Mouse (Mus musculus): Measurements from ENCODE around the gene Stum. TPM values are rescaled to one million over a fixed set of nuclear protein-coding genes. Genes with fewer than 3 reads are reported as not detected.

Gene Stum
- polyA plus RNA-seq, 1 experiment from 2014 or later: 5.5 TPM

DNA sequence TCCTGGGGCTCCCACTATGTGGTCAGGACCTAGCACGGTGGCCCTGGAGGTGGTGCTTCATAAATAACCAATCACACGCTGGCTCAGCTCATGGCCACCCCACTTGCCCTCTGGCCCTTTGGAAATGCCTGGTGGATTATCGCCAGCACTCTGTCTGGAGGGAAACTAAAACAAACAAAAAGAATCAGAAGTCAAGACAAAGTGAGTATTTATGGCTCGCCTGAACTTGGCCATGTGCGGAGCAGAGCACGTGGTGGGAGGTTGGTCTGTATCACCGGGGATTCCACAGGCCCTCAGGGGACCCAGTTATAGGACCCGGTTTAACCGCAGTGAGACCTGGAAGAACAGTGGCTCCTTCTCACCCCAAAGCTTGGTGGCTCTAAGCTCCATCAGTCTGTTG, 74.5 kb downstream of the Stum start:
- H3K27me3 ChIP-seq: no peaks in the 10 kb centered on the region
- no peak for ATAC-seq (ENCODE audit: low read depth)
- no peak overlapping the region for H3K4me2 ChIP-seq
- no peak overlapping the region for H3K4me3 ChIP-seq
- peaks cover 36% of the 10 kb centered on the region for H3K4me1 ChIP-seq (replicated peaks)
- no peak overlapping the region for H3K27ac ChIP-seq (replicated peaks)
- no peaks in the 10 kb centered on the region for H3K36me3 ChIP-seq
- no peaks in the 10 kb centered on the region for H3K9me3 ChIP-seq
- WGBS: 56% methylated on average over 9 of the region's 9 CpGs
- no peak overlapping the region for H3K9ac ChIP-seq

DNA sequence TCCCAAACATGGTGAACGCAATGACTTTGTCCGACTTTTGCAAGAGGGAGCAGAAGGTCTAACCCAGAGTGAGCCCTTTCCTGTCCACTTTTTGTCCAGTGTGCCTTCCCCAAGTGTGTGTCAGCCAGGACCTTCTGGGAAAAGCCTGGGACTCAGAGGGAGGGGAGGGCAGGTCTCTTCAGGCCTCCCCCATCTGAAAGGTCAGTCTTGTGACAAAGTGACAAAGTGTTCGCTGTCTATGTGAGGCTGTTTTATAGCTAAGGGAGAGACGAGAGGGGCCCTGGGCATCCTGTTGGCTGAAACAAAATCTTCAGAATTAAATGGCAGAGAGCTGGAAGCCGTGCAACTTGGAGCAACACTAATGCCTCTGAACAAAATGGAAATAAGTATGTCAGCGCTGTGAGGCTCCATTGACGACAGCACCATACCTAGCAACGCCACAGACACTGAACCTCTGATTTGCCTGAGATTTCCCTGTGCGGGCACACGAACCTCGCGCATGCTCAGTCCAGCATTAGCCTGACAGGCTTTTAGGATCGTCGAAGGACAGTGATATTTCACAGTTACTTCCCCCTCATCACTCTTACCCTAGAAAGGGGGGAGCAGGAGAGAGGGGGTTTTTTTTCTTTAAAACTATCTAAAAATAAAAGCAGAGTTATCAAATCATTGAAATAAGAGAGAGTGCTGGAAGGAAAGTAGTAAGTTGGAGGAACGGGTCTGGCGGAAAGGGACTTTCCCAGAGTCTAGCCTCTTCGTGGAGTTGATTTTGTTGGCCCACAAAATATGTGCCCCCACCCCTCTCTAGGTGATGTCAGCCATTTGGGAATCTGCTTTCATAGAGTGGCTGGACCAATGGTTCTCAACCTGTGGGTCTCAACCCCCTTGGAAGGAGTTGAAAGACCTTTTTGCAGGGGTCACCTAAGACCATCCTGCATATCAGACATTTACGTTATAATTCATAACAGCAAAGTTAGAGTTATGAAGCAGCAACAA, 75.3 kb downstream of the Stum start:
- Histone ChIP-seq H3K4me2 (no peak overlapping the region; the same call in 1 of the 2 replicates), H3K9me3 (no peaks in the 10 kb centered on the region), H3K27me3 (no peaks in the 10 kb centered on the region), H3K4me3 (no peak overlapping the region), H3K27ac (replicated peaks) (peak overlapping the region; percentile 65; the same call in 1 of the 2 replicates), H3K36me3 (no peaks in the 10 kb centered on the region), H3K9ac (no peak overlapping the region), H3K4me1 (replicated peaks) (peaks cover 42% of the 10 kb centered on the region)
- peak; percentile 66 for ATAC-seq (ENCODE audit: low read depth)
- WGBS: 65% methylated on average over 18 of the region's 18 CpGs

DNA sequence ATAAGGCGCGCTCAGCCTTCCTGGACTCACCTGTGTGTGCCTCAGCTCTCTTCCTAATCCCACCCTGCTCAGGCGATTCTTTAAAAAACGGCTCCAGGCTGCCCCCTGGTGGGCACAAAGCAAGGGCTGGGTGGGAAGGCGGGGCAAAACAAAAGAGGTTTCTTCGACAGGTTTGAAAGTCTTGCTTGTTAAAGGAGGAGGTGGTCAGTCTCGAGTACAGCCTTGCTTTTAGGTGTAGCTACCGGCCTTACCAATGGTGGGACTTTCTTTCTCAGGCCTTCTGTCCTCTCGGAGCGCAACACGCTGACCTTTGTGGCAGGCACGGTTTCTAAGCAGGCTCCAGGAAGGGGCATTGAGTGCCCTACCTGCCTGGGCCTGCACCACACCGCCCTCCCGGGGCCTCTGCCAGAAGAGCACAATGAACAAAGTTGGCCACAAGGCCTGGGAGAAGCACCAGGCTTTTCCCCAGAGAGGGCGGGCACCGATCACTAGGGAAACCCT, 76.1 kb downstream of the Stum start:
- no peaks in the 10 kb centered on the region for H3K36me3 ChIP-seq
- no peaks in the 10 kb centered on the region for H3K9me3 ChIP-seq
- peak overlapping the region; percentile 65; the same call in 1 of the 2 replicates for H3K27ac ChIP-seq (replicated peaks)
- peak overlapping the region; percentile 8; the same call in 1 of the 2 replicates for H3K4me3 ChIP-seq
- H3K9ac ChIP-seq: peak overlapping the region; percentile 49; the same call in 1 of the 2 replicates
- no peaks in the 10 kb centered on the region for H3K27me3 ChIP-seq
- peaks cover 46% of the 10 kb centered on the region for H3K4me1 ChIP-seq (replicated peaks)
- peak; percentile 72 for ATAC-seq (ENCODE audit: low read depth)
- peak overlapping the region; percentile 40 for H3K4me2 ChIP-seq
- 10% methylated on average over 16 of the region's 16 CpGs for WGBS

DNA sequence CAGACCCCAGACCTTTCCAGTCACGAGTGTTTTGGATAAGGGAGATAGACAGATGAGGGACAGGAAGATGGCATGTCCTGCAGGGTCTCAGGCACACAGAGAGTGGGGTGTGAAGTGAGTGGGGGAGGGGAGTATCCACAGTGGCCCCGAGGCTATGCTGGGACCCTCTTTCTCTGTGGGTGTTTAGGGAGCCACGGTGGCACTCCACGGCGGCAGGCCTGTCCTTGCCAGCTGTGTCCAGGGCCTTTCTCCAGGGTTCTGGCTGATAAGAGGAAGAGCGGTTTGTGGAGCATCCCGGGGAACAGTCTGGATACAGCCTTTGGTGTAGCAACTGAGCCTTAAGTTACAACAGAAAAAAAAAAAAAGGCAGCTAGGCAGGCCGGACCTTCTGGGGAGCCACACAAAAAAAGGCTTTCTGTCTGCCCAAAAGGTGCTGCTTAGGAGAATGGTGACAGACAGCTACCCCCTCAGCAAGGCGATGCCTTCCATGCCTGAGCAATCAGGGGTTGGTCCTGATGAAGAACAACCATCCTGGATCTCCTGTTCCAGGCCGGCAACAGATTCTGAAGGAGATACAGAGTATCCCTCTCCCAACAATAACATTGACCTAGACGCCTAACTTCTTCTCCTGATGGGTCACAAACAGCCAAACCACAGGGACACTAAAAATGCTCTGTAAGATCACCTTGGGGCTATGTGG, 76.8 kb downstream of the Stum start:
- H3K4me2 ChIP-seq: no peak overlapping the region
- ATAC-seq (ENCODE audit: low read depth): no peak

DNA sequence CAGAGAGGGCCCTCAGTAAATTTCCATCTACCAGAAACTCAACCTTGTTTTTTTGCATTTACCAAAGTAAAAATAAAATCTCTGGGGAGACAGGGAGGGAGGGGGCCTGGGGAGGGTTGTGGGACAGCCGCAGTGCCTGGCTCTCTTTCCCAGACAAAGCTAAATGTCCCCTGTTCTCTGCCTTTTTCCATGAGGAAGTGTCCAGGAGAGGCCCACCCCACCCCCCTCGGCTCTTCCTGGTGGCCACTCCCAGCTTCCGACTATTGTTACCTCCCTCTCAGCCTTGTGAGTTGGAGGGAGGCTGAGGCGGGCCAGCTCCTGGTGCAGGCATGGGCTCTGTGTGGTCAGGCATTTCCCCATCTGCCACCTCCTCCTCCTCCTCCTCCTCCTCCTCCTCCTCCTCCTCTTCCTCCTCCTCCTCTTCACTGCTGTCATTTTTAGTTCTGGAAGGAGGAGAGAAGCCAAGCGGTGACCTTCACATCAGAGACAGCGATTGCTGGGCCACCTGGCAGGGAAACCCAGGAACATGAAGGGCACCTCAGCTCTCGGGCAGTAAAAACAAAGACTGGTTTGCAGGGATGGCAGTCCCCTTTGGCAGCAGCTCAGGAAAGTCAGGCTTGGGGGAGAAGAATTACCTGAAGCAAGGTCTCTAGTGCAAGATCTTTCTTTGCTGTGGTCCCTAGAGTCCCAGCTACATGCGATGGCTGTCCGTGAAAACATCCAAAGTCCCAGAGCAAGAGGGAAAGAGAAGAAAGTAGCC, 77.5 kb downstream of the Stum start:
- Histone ChIP-seq H3K27ac (replicated peaks) (no peak overlapping the region; the same call in 1 of the 2 replicates), H3K4me2 (no peak overlapping the region), H3K36me3 (no peaks in the 10 kb centered on the region), H3K27me3 (no peaks in the 10 kb centered on the region), H3K9me3 (no peaks in the 10 kb centered on the region), H3K4me3 (no peak overlapping the region), H3K4me1 (replicated peaks) (peaks cover 45% of the 10 kb centered on the region), H3K9ac (no peak overlapping the region)
- WGBS: 87% methylated on average over 9 of the region's 9 CpGs
- no peak for ATAC-seq (ENCODE audit: low read depth)

More for the DNA sequence above, 76.8 kb downstream of the Stum start:
- Histone ChIP-seq H3K27ac (replicated peaks) (peak overlapping the region; percentile 23; the same call in 1 of the 2 replicates), H3K9ac (no peak overlapping the region), H3K4me3 (no peak overlapping the region), H3K36me3 (no peaks in the 10 kb centered on the region), H3K9me3 (no peaks in the 10 kb centered on the region), H3K27me3 (no peaks in the 10 kb centered on the region), H3K4me1 (replicated peaks) (peaks cover 46% of the 10 kb centered on the region)
- WGBS: 79% methylated on average over 11 of the region's 11 CpGs

DNA sequence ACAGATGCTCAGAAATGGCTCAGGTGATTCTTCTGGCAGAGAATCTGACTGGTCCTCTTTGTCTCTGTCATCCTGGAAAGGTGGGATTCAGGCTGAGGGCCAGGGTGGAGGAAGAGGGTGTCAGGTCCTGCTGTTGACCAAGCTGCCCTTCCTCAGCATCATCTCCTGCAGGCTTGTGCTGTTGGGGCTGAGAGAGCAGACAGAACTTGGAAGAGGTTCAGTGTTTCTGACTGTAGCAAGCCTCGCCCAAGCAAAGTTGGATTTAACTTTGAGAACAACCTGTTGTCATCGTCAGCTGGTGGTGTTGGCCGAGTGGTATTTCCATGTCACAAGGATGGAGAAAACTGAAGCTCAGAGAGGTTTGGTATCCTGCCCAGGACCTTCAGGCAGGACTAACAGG, 78.6 kb downstream of the Stum start:
- H3K27ac ChIP-seq (replicated peaks): peak overlapping the region; percentile 63
- no peaks in the 10 kb centered on the region for H3K9me3 ChIP-seq
- no peaks in the 10 kb centered on the region for H3K27me3 ChIP-seq
- no peak overlapping the region for H3K4me2 ChIP-seq
- no peak overlapping the region for H3K9ac ChIP-seq
- no peak overlapping the region for H3K4me3 ChIP-seq
- WGBS: 95% methylated on average over 3 of the region's 3 CpGs
- no peak for ATAC-seq (ENCODE audit: low read depth)
- H3K36me3 ChIP-seq: no peaks in the 10 kb centered on the region
- H3K4me1 ChIP-seq (replicated peaks): peaks cover 42% of the 10 kb centered on the region

DNA sequence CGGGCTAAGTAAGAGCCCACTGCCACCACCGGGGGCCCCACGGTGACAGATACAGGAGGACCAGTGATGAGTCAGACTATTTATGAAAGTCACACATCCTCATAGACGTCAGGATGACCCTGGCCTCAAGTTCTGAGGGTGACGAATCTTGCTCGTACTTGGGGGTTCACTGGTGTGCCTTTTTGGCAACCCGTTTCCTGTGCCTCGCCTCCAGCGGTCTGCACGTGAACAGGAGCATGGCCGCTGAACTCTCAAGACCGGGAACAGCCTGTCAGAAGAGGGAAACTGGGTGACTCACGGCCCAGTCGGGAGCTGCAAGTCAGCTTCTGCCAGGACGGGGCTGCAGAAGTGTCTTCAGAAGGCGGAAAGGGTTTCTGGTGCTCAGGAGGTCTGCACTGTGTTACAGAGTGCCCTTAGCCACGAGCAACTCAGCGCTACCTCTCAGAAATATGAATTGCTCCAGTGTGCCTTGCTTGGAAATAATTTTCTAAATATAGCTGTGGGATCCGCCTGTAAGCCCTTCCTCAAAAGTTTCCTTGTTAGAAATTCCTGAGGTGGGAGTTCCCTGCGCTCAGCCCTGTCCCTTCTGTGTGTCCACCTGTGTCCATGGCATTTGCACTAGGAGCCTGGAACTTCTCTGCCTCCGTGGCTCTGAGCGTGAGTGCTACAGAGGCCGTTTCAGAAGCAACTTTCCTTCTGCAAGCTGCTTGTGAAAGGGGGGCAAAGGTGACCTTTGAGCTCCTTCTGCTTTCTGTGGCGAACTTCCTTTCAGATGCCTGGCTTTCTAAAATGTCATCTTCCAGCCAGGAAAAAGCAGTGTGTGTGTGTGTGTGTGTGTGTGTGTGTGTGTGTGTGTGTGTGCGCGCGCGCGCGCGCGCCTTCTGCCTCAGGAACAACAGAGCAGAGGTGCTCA, 79.4 kb downstream of the Stum start:
- WGBS: 73% methylated on average over 32 of the region's 32 CpGs
- peak overlapping the region; percentile 63 for H3K27ac ChIP-seq (replicated peaks)

DNA sequence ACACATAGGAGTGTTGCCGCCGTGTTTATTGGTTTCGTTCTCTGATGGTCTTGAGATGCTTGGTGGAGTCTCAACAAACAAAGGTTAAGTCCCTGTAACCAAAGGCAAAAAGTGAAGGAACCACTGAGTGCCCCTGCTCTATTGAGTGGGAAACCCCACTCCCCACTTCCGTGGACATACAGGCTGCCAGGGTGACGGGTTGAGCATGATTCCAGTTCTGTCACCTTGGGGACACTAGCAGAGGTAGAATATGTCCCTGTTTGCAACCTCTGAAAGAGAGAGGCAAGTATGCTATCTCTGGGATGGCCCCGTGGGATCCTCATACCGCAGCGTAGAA, 80.0 kb downstream of the Stum start:
- no peak overlapping the region for H3K4me3 ChIP-seq
- H3K9ac ChIP-seq: no peak overlapping the region
- no peaks in the 10 kb centered on the region for H3K9me3 ChIP-seq
- no peaks in the 10 kb centered on the region for H3K36me3 ChIP-seq
- peak overlapping the region; percentile 63 for H3K27ac ChIP-seq (replicated peaks)
- no peak for ATAC-seq (ENCODE audit: low read depth)
- no peaks in the 10 kb centered on the region for H3K27me3 ChIP-seq
- no peak overlapping the region for H3K4me2 ChIP-seq
- H3K4me1 ChIP-seq (replicated peaks): peaks cover 33% of the 10 kb centered on the region
- 89% methylated on average over 8 of the region's 8 CpGs for WGBS

More for the DNA sequence above, 79.4 kb downstream of the Stum start:
- H3K9ac ChIP-seq: no peak overlapping the region
- no peak overlapping the region for H3K4me2 ChIP-seq
- H3K4me1 ChIP-seq (replicated peaks): peaks cover 39% of the 10 kb centered on the region
- H3K9me3 ChIP-seq: no peaks in the 10 kb centered on the region
- no peak overlapping the region for H3K4me3 ChIP-seq
- no peak for ATAC-seq (ENCODE audit: low read depth)
- no peaks in the 10 kb centered on the region for H3K36me3 ChIP-seq
- H3K27me3 ChIP-seq: no peaks in the 10 kb centered on the region

DNA sequence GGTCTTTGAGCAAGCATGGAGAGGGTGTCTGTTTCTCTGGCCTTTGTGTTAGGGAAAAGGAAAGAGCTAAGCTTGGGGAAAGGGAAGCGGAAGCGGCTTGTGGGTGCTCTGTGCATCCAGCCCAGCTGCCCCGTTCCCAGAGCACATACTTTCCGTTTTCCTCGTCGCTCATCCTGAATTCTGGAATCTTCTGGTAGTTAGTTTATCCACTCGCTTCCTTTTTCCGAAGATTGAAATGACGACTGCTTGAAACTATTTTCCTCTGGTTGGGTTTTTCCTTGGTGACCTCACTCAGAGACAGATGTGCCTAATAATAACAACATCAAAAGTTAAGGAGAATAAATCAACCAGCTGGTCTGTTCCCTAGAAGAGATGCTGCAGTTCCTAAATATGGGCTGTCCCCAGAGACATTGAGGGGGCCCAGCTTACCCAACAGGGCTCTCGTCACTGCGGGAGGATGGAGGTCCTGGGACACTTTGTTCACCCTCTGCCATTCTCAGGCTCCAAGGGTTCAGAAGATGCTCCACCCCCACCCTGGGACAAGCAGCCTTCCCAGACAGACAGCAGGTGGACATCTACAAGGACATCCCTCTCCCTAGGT, 80.7 kb downstream of the Stum start:
- H3K27ac ChIP-seq (replicated peaks): peak overlapping the region; percentile 63

DNA sequence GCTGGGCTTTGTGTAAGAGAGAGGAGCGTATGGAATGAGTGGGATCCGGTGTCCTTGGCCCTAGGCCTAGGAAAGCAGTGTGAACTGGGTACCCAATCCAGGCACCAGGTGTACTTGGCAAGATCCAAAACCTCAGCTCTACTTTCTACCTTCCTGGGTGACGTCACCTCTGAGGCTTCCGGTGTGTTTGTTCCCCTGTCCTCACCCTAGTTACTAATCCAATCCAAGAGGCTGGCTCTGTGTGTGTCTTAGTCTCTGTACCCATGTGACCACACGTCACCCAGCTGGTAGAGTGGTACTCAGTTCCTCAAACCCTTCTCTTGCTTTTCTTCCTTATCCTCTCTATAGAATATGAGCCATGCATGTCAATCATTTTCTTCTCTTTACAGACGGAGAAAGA, 81.6 kb downstream of the Stum start:
- Histone ChIP-seq H3K27ac (replicated peaks) (no peak overlapping the region), H3K4me1 (replicated peaks) (peaks cover 20% of the 10 kb centered on the region), H3K36me3 (no peaks in the 10 kb centered on the region), H3K27me3 (no peaks in the 10 kb centered on the region), H3K4me3 (no peak overlapping the region), H3K4me2 (no peak overlapping the region), H3K9ac (no peak overlapping the region), H3K9me3 (no peaks in the 10 kb centered on the region)
- no peak for ATAC-seq (ENCODE audit: low read depth)
- 90% methylated on average over 6 of the region's 6 CpGs for WGBS

More for the DNA sequence above, 80.7 kb downstream of the Stum start:
- ATAC-seq (ENCODE audit: low read depth): no peak
- Histone ChIP-seq H3K9me3 (no peaks in the 10 kb centered on the region), H3K4me2 (no peak overlapping the region), H3K4me1 (replicated peaks) (peaks cover 28% of the 10 kb centered on the region), H3K9ac (no peak overlapping the region), H3K4me3 (no peak overlapping the region), H3K36me3 (no peaks in the 10 kb centered on the region), H3K27me3 (no peaks in the 10 kb centered on the region)
- WGBS: 85% methylated on average over 11 of the region's 11 CpGs

Measured in neural tube, embryonic 13.5 days (tissue).